Mouse (Mus musculus): ENCODE data around the gene Trim40. TPM values are rescaled to one million over a fixed set of nuclear protein-coding genes. Genes with fewer than 3 reads are reported as not detected.

The Trim40 gene
- polyA plus RNA-seq, 2 experiments, result not detected

DNA sequence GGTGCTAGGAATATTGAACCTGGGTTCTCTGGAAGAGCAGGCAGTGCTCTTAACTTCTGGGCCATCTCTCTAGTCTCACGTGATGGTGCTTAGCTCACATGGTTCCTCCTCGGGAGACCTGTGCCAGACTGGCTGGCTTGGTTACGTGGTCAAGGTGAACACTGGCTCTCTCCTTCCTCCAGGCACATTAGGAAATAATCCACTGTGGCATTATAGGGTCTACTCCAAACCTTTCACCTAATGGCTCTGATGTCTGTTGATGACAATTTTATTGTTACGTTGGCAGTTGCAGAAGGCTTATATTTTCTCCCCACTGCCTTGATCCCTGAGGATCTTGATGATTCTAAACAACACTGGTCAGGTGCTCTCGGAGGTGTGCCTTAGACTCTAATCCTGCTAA is 41.0 kb downstream of the Trim40 start:
- ATAC-seq (ENCODE audit: insufficient read depth) (no peak), DNase-seq (ENCODE audit: low read depth in 3 of 3, low spot score in 3 of 3) (no peak)
- Histone ChIP-seq H3K4me1 (replicated peaks; ENCODE audit: control insufficient read depth in 2 of 2, insufficient read depth in 2 of 2, low read length in 1 of 2) (peaks cover 14 to 20% of the 10 kb centered on the region in 2 experiments), H3K27me3 (ENCODE audit: control insufficient read depth, insufficient read depth, low read length) (no peaks in the 10 kb centered on the region; the same call in 1 of the 2 replicates), H3K36me3 (replicated peaks; ENCODE audit: control insufficient read depth, insufficient read depth, low read depth) (no peaks in the 10 kb centered on the region), H3K9ac (replicated peaks) (no peak overlapping the region), H3K4me2 (ENCODE audit: low read depth) (no peak overlapping the region), H3K27ac (no peak overlapping the region), H3K4me3 (ENCODE audit: insufficient read depth in 1 of 2, low read depth in 2 of 2, low read length in 2 of 2) (no peak overlapping the region), H3K9me3 (ENCODE audit: control insufficient read depth, low read length) (no peaks in the 10 kb centered on the region)
- no peak for TF ChIP-seq CTCF (IDR thresholded peaks at IDR 0.05; ENCODE audit: low read depth)
- no peak for TF ChIP-seq EP300 (IDR thresholded peaks at IDR 0.05; ENCODE audit: low read depth)
- 60% methylated on average over 5 of the region's 5 CpGs for WGBS (ENCODE audit: insufficient replicate concordance)

DNA sequence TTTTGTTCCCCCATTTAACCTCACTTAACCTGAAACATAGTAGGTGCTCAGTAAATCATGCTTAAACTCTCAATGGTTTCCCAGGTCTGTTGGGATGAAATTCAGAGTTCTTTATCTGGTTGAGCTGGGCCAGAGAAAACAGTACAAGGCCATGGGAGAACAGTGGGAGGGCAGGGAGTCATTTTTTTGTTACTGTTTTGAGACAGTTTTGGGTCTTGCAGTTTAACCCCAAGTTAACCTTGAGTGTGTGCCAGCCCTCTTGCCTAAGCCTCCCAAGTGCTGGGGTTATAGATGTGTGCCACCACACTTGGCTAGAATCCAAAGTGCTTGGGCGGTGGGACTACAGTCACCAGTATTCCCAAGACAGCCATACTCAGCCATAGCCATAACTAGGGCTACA is 45.2 kb downstream of the Trim40 start:
- H3K4me3 ChIP-seq (ENCODE audit: insufficient read depth in 1 of 2, low read depth in 2 of 2, low read length in 2 of 2), result no peak overlapping the region
- DNase-seq (ENCODE audit: low read depth in 3 of 3, low spot score in 3 of 3) (no peak), ATAC-seq (ENCODE audit: insufficient read depth) (no peak)
- no peak for TF ChIP-seq EP300 (IDR thresholded peaks at IDR 0.05; ENCODE audit: low read depth)
- TF ChIP-seq CTCF (IDR thresholded peaks at IDR 0.05; ENCODE audit: low read depth), result no peak
- no peak overlapping the region for H3K9ac ChIP-seq (replicated peaks)
- H3K4me2 ChIP-seq (ENCODE audit: low read depth), result peak overlapping the region; percentile 57
- no peaks in the 10 kb centered on the region for H3K9me3 ChIP-seq (ENCODE audit: control insufficient read depth, low read length)
- 48% methylated on average over 1 of the region's 1 CpGs for WGBS (ENCODE audit: insufficient replicate concordance)
- no peaks in the 10 kb centered on the region; the same call in 1 of the 2 replicates for H3K27me3 ChIP-seq (ENCODE audit: control insufficient read depth, insufficient read depth, low read length)
- peak overlapping the region; percentile 25; the same call in 1 of the 2 replicates for H3K27ac ChIP-seq
- H3K36me3 ChIP-seq (replicated peaks; ENCODE audit: control insufficient read depth, insufficient read depth, low read depth), result no peaks in the 10 kb centered on the region
- H3K4me1 ChIP-seq (replicated peaks; ENCODE audit: control insufficient read depth in 2 of 2, insufficient read depth in 2 of 2, low read length in 1 of 2), result peaks cover 23 to 29% of the 10 kb centered on the region in 2 experiments

DNA sequence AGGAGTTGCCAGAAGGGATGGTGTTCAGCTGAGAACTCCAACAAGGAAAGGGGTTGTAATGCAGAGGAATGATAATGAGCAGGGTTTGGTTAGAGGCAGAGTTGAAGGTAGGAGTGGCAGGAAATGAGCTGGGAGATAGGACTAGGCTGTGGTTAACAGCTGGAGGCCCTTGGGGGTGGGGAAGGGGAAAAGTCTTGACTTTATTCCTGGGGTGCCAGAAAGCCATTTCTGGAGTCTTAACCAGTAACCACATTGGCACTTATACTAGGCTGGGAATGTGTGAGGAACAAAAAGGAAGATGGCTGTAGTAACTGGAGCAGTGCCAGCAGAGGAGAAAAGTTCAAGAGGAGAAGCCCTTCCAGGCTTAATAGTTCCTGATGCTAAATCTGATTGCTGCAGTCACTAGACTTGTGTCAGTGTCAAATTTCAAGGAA is 45.6 kb downstream of the Trim40 start:
- peak overlapping the region; percentile 57 for H3K4me2 ChIP-seq (ENCODE audit: low read depth)
- TF ChIP-seq CTCF (IDR thresholded peaks at IDR 0.05; ENCODE audit: low read depth) (no peak), EP300 (IDR thresholded peaks at IDR 0.05; ENCODE audit: low read depth) (no peak; the same call in 1 of the 2 replicates)
- DNase-seq (ENCODE audit: low read depth in 3 of 3, low spot score in 3 of 3) (no peak), ATAC-seq (ENCODE audit: insufficient read depth) (peak; percentile 82)
- peak overlapping the region; percentile 25 for H3K27ac ChIP-seq
- peaks cover 23 to 29% of the 10 kb centered on the region in 2 experiments for H3K4me1 ChIP-seq (replicated peaks; ENCODE audit: control insufficient read depth in 2 of 2, insufficient read depth in 2 of 2, low read length in 1 of 2)
- H3K9me3 ChIP-seq (ENCODE audit: control insufficient read depth, low read length), result no peaks in the 10 kb centered on the region
- peak overlapping the region; percentile 2; the same call in 1 of the 2 replicates for H3K9ac ChIP-seq (replicated peaks)
- no peaks in the 10 kb centered on the region for H3K36me3 ChIP-seq (replicated peaks; ENCODE audit: control insufficient read depth, insufficient read depth, low read depth)
- H3K4me3 ChIP-seq (ENCODE audit: insufficient read depth in 1 of 2, low read depth in 2 of 2, low read length in 2 of 2), result no peak overlapping the region
- H3K27me3 ChIP-seq (ENCODE audit: control insufficient read depth, insufficient read depth, low read length), result no peaks in the 10 kb centered on the region; the same call in 1 of the 2 replicates

DNA sequence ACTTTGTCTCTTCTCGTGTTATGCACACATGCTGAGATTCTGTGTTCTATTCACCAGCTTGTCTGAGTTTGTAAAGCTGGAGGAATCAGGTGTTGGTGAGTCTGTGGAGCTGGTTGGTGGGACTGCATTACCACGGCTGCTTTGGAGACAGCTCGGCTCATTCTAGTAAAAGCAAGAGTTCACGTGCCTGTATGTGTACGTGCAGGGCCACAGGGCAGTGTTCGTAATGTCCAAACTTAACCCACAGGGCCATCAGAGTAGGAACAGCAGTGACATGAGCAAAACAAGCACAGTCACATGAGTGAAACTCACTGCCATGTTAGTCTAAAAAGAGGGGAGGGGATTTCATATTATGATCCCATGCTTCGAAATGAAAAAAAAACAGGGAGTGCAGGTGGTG is 46.2 kb downstream of the Trim40 start:
- Histone ChIP-seq H3K4me2 (ENCODE audit: low read depth) (peak overlapping the region; percentile 57), H3K27ac (0 out of 2 replicates have a peak overlapping the region, but pooled peaks have one; percentile 22), H3K4me1 (replicated peaks; ENCODE audit: control insufficient read depth in 2 of 2, insufficient read depth in 2 of 2, low read length in 1 of 2) (peaks cover 23 to 29% of the 10 kb centered on the region in 2 experiments), H3K9ac (replicated peaks) (no peak overlapping the region), H3K36me3 (replicated peaks; ENCODE audit: control insufficient read depth, insufficient read depth, low read depth) (no peaks in the 10 kb centered on the region), H3K4me3 (ENCODE audit: insufficient read depth in 1 of 2, low read depth in 2 of 2, low read length in 2 of 2) (no peak overlapping the region), H3K9me3 (ENCODE audit: control insufficient read depth, low read length) (no peaks in the 10 kb centered on the region), H3K27me3 (ENCODE audit: control insufficient read depth, insufficient read depth, low read length) (no peaks in the 10 kb centered on the region; the same call in 1 of the 2 replicates)
- ATAC-seq (ENCODE audit: insufficient read depth) (peak; percentile 44; the same call in 1 of the 2 replicates), DNase-seq (ENCODE audit: low read depth in 3 of 3, low spot score in 3 of 3) (no peak)
- no peak for TF ChIP-seq CTCF (IDR thresholded peaks at IDR 0.05; ENCODE audit: low read depth)
- no peak for TF ChIP-seq EP300 (IDR thresholded peaks at IDR 0.05; ENCODE audit: low read depth)
- 36% methylated on average over 7 of the region's 7 CpGs for WGBS (ENCODE audit: insufficient replicate concordance)

DNA sequence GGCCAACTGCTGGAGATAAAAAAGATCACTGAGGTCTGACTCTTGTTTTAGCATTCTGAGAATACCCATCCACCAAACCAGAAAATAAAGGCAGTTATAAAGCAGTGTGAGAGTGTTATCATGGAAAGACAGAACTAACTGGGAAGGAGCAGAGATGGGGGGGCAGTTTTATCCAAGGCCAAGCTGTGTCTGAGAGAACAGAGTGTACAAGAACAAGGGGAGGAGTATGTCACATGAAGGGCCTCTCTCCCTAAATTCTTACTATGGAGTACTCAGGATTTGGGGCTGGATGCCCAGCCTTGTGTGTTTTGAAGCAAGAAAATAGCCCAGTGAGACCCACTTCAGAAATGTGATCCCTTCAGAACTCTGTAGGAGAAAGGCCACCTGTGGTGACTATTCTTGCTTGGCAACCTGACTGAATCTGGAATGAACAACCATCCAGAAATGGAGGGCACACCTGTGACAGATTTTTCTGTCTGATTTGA is 48.9 kb downstream of the Trim40 start:
- no peak overlapping the region for H3K4me3 ChIP-seq (ENCODE audit: insufficient read depth in 1 of 2, low read depth in 2 of 2, low read length in 2 of 2)
- H3K9ac ChIP-seq (replicated peaks), result no peak overlapping the region
- H3K27me3 ChIP-seq (ENCODE audit: control insufficient read depth, insufficient read depth, low read length), result no peaks in the 10 kb centered on the region
- no peak overlapping the region for H3K4me2 ChIP-seq (ENCODE audit: low read depth)
- DNase-seq (ENCODE audit: low read depth in 3 of 3, low spot score in 3 of 3), result no peak
- H3K36me3 ChIP-seq (replicated peaks; ENCODE audit: control insufficient read depth, insufficient read depth, low read depth), result no peaks in the 10 kb centered on the region
- H3K4me1 ChIP-seq (replicated peaks; ENCODE audit: control insufficient read depth in 2 of 2, insufficient read depth in 2 of 2, low read length in 1 of 2), result peaks cover 32 to 35% of the 10 kb centered on the region in 2 experiments
- H3K27ac ChIP-seq, result no peak overlapping the region
- no peaks in the 10 kb centered on the region for H3K9me3 ChIP-seq (ENCODE audit: control insufficient read depth, low read length)
- no peak for ATAC-seq (ENCODE audit: insufficient read depth)
- no peak for TF ChIP-seq CTCF (IDR thresholded peaks at IDR 0.05; ENCODE audit: low read depth)
- no peak for TF ChIP-seq EP300 (IDR thresholded peaks at IDR 0.05; ENCODE audit: low read depth)
